Mouse (Mus musculus): ENCODE measurements at regions not wholly inside any gene's neighbourhood (a gene's known extent, or its start where the extent isn't known, plus 50 kb on each side); places are given as distances from the start of the nearest gene placed in this dataset.
A peak's percentile ranks its signal among the peaks of the same experiment; 100 is the strongest.

DNA sequence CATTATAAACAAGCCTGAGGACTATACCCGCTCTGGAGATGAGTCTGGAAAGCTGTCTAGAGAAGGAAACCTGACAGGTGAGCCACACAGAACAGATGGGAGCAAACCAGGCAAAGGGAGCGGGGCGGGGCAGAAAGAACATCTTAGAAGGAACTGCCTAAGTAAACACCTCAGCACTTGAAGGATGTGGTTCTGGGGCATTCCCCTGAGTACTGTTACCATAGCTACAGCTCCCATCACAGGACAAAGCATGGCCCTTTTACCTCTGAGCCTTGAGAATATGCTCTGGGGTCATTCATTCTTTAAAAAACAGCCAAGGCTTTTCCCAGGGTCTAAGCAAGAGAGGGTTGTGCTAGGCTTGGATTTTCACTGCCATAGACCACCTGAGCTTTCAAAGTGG, 127.6 kb downstream of the Rpap3 start:
- no peak for DNase-seq (ENCODE audit: low spot score in 2 of 2)

DNA sequence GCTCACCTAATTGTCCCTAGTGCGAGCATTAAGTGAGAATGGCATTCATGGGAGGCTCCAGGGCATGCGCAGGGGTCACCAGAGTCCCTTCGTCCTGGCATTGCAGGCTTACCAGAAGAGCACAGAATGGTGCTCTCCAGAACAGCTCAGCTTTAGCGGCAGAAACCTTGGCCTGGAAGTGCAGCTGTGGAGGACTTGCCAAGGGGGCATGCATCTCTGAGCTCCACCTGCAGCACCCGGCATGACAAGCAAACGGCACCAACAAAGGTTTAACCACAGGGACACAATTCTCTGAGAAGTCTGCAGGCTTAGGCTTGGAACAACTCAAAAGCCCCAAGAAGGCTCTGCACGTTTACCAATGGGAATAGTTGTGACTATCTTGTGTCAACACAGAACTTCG, 128.4 kb downstream of the Rpap3 start:
- no peak for DNase-seq (ENCODE audit: low spot score in 2 of 2)

DNA sequence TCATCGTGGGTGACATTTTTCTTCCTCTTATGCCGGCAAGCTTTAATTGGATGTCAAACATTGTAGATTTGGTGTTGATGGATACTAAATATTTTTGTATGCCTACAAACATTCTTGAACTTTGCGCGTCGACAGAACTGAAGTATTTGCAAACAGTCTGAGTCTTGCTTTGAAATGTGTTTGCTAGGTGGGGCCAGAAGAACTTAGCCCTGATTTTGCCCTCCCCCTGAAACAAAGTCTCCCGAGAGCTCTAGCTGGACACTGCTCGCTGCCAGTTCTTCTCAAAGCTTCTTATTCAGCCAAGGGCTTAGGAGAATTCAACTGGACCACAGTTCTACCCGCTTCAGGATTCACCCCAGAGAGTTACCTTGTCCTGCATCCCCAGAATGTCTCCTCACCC, 133.0 kb downstream of the Rpap3 start:
- DNase-seq (ENCODE audit: low spot score in 2 of 2), result no peak

DNA sequence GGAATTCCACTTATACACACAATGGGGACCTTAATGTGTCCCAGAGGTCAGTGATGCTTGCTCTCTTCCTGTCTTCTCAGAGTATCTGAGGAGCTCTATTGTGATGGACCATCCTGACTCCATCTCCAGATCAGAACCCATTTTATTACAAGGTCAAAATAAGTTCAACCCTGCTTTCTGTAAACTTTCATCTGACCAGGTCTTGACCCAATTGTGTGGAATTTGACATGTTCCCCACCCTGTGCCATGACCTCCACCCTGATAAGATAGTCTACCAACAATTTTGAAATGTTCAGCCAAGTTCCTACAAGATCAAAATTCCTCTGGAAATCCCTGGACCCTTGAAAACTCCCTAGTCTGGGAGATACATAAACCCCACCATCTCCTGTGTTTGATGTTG, 133.7 kb downstream of the Rpap3 start:
- no peak for DNase-seq (ENCODE audit: low spot score in 2 of 2)

GRCm38 (mm10) chr15:97560096-97560495, 145.5 kb downstream of the Rpap3 start:
- DNase-seq (ENCODE audit: low spot score in 2 of 2), result no peak

GRCm38 (mm10) chr15:97558725-97559124, 146.9 kb downstream of the Rpap3 start:
- DNase-seq (ENCODE audit: low spot score in 2 of 2), result no peak

DNA sequence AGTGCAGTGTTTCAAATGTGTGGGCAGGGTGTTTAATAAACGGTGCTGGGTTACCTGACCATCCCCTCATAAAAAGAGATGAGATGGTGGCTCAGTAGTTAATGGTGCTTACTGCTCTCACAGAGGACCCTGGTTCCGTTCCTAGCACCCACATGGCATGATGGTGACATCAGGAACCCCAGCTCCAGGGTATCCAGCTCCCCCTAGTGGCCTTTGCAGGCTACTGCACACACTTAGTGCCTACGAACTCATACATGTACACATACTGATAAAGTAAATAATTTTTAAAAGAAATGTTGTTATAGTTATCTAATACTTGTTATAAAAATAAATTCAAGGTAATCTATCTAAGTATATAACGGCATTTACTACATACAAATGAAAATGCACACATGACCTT, 157.3 kb downstream of the Rpap3 start:
- no peak for DNase-seq (ENCODE audit: low spot score in 2 of 2)

DNA sequence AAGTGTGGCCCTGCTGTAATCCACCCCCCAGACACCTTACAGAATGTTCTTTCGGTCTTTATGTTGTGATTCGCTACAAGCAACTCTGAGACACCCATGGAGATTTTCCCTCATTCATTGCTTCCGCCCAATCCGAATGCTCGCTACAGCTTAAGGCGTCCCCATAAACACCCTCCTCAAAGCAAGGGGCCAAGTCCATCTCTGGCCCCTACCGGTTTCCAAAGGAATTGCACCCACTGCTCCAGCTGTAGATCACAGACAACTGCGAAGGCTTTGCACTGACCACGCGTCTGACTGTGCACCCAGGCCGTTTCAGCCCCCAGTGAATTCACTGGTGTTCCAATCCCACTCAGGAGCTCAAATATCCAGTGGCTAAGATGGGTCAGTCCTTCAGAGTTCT, 160.6 kb downstream of the Rpap3 start:
- no peak for DNase-seq (ENCODE audit: low spot score in 2 of 2)

DNA sequence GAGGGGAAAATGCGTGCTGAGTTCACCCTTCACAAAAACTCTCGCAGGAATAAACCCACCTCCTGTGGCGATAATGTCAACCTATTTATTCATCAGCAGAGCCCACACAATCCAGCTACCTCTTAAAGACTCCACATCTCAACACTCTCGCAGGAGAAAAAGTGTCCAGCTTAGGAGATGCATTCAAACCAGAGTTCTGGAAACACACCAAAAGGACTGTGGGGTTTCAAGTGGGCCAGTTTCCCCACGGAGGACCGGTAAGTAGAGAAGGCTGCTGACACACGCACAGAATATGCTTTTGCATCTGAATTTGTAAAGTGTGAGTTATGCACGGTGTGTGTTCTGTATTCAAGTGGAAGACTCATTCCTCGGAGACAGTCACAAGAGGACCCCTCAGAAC, 164.0 kb downstream of the Rpap3 start:
- DNase-seq (ENCODE audit: low spot score in 2 of 2), result no peak

DNA sequence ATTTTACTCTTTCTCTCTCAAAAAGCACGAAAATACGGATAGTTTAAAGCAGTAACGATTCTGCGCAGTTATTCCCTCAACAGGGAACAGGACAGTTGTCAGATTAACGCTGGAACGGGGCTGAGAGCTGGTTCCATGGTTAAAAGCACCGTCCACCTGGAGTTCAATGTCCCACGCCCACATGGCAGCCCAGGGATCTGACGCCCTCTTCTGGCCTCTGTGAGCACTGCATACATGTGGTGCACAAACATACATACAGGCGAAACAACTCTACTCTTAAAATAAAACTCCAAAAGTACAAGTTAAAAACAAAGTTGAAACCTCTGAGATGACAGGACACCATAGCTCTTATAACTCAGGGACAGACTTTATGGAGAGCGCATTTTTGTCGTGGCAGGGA, 169.5 kb downstream of the Rpap3 start:
- no peak for DNase-seq (ENCODE audit: low spot score in 2 of 2)

GRCm38 (mm10) chr15:97534878-97535277, 170.7 kb downstream of the Rpap3 start:
- DNase-seq (ENCODE audit: low spot score in 2 of 2), result no peak

- DNase-seq (ENCODE audit: low spot score in 2 of 2), result no peak
Observed at GRCm38 (mm10) chr15:97533553-97534291, 171.9 kb downstream of the Rpap3 start.

DNA sequence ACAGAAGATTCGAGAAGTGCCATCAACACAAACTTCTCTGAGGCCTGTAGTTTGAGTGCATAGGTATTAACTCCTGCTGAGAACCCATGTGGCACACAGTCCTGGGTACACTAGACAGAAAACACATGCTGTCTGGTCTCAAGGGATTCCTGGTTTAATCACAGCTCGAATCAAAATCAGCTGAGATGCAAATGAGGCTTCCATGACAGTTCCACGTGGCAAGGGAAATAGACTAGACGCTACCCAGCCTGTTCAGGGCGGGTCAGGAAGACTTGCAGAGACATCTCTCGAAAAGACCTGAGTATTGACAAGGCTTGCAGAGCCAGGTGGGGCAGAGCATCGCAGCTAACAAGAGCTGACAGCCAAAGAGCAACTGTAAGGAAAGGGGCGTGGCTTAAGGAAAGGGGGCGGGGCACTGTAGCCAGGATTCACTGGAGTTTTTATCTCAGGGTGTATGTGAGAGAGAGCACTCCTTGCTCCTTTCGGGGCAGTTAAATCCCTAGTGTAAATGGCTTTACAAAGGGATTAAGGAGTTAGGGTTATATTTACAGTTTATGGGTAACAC, 173.2 kb downstream of the Rpap3 start:
- no peak for DNase-seq (ENCODE audit: low spot score in 2 of 2)

DNA sequence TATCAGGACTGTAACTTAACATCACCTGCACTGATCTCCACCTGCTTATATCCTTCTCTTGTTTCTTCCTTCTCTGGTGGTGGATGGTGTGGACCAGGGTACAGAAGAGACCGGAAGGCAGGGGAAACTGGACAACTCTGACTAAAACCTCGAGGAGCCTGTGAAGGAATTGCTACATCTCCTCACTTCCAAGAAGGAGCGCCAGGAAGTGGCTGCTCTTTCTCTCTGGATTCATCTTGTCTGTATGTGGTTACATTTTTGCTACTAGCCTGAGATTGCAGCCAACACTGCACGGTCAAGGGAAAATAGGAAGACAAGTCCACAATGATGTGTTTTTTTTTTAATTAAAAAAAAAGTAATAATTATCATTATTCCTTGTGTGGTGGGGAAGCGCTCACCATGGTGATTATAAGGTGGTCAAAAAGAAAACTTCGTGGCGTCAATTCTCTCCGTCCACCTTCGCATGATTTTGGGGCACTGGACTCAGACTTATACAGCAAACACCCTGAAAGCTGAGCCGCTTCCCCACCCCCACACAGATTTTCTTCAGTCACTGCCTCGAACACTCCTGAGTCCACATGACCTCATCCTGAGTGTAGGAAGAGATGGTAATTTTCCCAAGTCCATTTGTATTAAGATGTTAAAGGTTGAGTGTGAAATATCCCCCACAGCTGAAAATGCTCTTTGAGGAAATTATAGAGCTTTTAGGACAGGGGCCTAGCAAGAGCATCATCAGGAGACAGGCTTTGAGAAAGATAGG, 177.2 kb downstream of the Rpap3 start:
- no peak for DNase-seq (ENCODE audit: low spot score in 2 of 2)

DNA sequence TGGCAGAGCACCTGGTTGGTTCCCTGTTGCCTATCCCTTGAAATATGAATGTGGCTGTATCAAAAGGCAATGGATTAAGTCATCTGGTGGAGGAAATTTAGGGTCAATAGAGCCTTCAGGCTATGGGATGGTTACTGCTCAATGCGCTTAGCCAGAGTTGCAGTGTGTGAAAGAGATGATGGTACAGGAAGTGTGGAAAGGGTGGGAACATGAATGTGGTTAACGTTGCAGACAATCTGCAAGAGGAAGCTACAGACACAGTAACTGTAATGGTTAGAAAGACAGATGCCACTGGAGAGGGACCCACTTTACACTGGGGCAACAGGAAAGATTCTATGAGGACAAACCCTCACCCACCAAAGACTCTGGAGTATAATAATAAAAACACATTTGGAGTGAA, 185.2 kb downstream of the Rpap3 start:
- DNase-seq (ENCODE audit: low spot score in 2 of 2), result no peak

GRCm38 (mm10) chr15:97519919-97520345, 185.7 kb downstream of the Rpap3 start:
- DNase-seq (ENCODE audit: low spot score in 2 of 2), result no peak

GRCm38 (mm10) chr15:97517926-97518325, 187.7 kb downstream of the Rpap3 start:
- no peak for DNase-seq (ENCODE audit: low spot score in 2 of 2)

- DNase-seq (ENCODE audit: low spot score in 2 of 2), result no peak
Observed at GRCm38 (mm10) chr15:97517188-97517587, 188.4 kb downstream of the Rpap3 start.

GRCm38 (mm10) chr15:97515773-97516172, 189.9 kb downstream of the Rpap3 start:
- no peak for DNase-seq (ENCODE audit: low spot score in 2 of 2)

GRCm38 (mm10) chr15:97507656-97508306, 197.8 kb downstream of the Rpap3 start:
- no peak for DNase-seq (ENCODE audit: low spot score in 2 of 2)

GRCm38 (mm10) chr15:97507176-97507575, 198.4 kb downstream of the Rpap3 start:
- DNase-seq (ENCODE audit: low spot score in 2 of 2), result no peak

DNA sequence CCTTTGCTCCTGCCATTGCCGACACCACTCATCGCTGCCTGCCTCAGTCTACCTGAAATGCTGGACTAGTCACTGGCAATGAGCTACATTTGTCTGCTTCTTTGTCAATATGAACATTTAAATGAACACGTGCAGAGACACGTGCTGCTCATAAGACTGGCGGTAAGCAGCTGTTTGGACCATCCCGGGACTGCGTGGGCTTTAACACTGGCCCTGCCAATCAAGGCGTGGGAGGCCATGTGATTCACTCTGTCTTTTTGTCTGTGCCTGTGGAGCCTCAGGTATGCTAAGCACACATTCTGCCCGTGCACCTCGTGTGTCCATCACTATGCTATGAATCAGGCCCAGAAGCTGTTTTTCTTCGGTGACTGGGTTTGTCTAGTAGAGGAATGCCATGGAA, 199.9 kb downstream of the Rpap3 start:
- DNase-seq (ENCODE audit: low spot score in 2 of 2), result peak in 1 of 2 experiments; percentile 10

Measured in urinary bladder, postnatal 36 days (tissue).